In the genomic region with DNA sequence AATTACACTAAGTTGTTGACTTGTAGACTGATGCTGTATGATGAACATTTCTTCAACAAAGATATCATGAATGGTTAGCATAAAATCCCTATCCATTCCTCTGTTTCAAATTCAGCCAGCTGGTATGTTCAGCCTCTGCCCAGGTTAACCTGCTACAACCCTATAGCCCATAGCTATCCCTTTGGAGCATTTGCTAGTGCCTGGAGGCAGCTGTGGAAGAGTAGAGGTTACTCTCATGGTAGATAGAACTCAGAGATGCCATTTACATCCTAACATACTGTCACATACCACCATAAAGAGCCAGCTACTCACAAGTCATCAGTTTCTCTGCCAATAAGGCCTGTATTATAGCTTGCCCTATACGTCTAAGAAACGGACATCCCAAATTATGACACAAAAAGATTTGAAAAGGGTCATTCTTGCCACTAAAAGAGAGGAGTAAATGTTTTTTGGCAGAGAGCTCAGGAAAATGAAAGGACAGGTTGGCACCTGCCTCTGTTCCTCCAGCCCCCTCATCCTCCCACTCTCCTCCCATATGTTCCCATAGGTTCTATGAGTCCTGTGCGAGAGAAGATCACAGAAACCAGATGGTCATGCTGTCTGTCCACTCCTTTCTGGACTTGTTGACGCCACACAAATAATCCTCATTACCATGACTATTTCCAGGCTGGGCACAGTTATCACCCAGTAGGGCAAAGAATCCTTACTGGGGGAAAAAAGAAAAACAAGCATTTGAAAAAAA, we compare ENCODE assay signal across 21 mouse cellular contexts.
DNase-seq lines count a peak whose midpoint lies in the region; ATAC-seq and TF ChIP-seq lines count a peak whose summit lies in the region.
"Had no signal": no experiment of that assay in that cellular context is flagged by ENCODE, and none has a peak within 500 bp of the region (broad histone marks: within the 10 kb centered on the region; RNA-seq: fewer than 3 reads in every experiment).

No protein-coding gene starts in this region.

- H3K4me3 ChIP-seq in hindbrain, embryonic 16.5 days (ENCODE audit: low read length) = no peak overlapping the region
- H3K4me3 ChIP-seq in hindbrain, embryonic 14.5 days (replicated peaks; ENCODE audit: low read length) = no peak overlapping the region
- no peak overlapping the region for H3K4me3 ChIP-seq in forebrain, postnatal 0 days (ENCODE audit: low read depth, low read length)
- H3K4me3 ChIP-seq: forebrain, embryonic 10.5 days; gastrocnemius, adult 2 months; heart, embryonic 15.5 days; limb, embryonic 15.5 days; megakaryocyte, embryonic 14.5 days had no signal

- H3K9ac ChIP-seq in hindbrain, embryonic 16.5 days (ENCODE audit: low read depth, low read length) = no peak overlapping the region
- no peak overlapping the region for H3K9ac ChIP-seq in hindbrain, embryonic 14.5 days
- no peak overlapping the region for H3K9ac ChIP-seq in forebrain, postnatal 0 days
- H3K9ac ChIP-seq: heart, embryonic 15.5 days; limb, embryonic 15.5 days; liver, postnatal 0 days had no signal

- no peak for TF ChIP-seq CTCF in forebrain, postnatal 0 days (IDR thresholded peaks at IDR 0.05; ENCODE audit: low read depth)

- no peak for DNase-seq in hindbrain, embryonic 14.5 days (ENCODE audit: low spot score)
- peak; percentile 98 for DNase-seq in brain, adult 2 months (ENCODE audit: low read depth, low spot score)
- DNase-seq in cerebellum, adult 18-20 months = peak; percentile 82 to 87
- peak; percentile 66 to 84 for DNase-seq in cerebellum, postnatal 36 days
- no peak for DNase-seq in thymus, adult 18-20 months
- no peak for DNase-seq in forebrain, postnatal 0 days
- no peak for DNase-seq in thymus, postnatal 10 days (ENCODE audit: low spot score in 2 of 2)
- DNase-seq: adrenal gland, postnatal 14 days; gastrocnemius, adult 2 months; heart, adult 18-20 months; layer of hippocampus, postnatal 36 days; liver, postnatal 0 days; lung, postnatal 14 days had no signal

- ATAC-seq in hindbrain, embryonic 16.5 days = peak; percentile 20; the same call in 1 of the 2 replicates
- no peak for ATAC-seq in hindbrain, embryonic 14.5 days (ENCODE audit: low FRiP score)
- ATAC-seq in forebrain, postnatal 0 days = no peak
- ATAC-seq: activated CD4-positive, CD25-positive, alpha-beta regulatory T cell, adult 4 months; liver, postnatal 0 days; midbrain, embryonic 16.5 days; Patski had no signal

- no peaks in the 10 kb centered on the region for H3K36me3 ChIP-seq in hindbrain, embryonic 16.5 days (ENCODE audit: control insufficient read depth, insufficient read depth, low read length)
- H3K36me3 ChIP-seq in hindbrain, embryonic 14.5 days (replicated peaks; ENCODE audit: control insufficient read depth, insufficient read depth) = no peaks in the 10 kb centered on the region
- H3K36me3 ChIP-seq in forebrain, postnatal 0 days (ENCODE audit: insufficient read depth) = no peaks in the 10 kb centered on the region
- H3K36me3 ChIP-seq: forebrain, embryonic 10.5 days; heart, embryonic 15.5 days; limb, embryonic 15.5 days had no signal

- no peaks in the 10 kb centered on the region for H3K4me1 ChIP-seq in hindbrain, embryonic 16.5 days (ENCODE audit: control insufficient read depth, insufficient read depth, low read depth, low read length)
- no peaks in the 10 kb centered on the region for H3K4me1 ChIP-seq in hindbrain, embryonic 14.5 days (replicated peaks; ENCODE audit: control insufficient read depth, insufficient read depth, low read length)
- no peaks in the 10 kb centered on the region for H3K4me1 ChIP-seq in forebrain, postnatal 0 days (ENCODE audit: insufficient read depth)
- H3K4me1 ChIP-seq: forebrain, embryonic 10.5 days; heart, embryonic 15.5 days; limb, embryonic 15.5 days; megakaryocyte, embryonic 14.5 days had no signal

- no peaks in the 10 kb centered on the region for H3K27me3 ChIP-seq in hindbrain, embryonic 16.5 days (replicated peaks; ENCODE audit: control insufficient read depth, insufficient read depth, low read length)
- H3K27me3 ChIP-seq in hindbrain, embryonic 14.5 days (ENCODE audit: control insufficient read depth, insufficient read depth, low read length) = no peaks in the 10 kb centered on the region
- H3K27me3 ChIP-seq in forebrain, postnatal 0 days (ENCODE audit: insufficient read depth, low read length) = no peaks in the 10 kb centered on the region
- H3K27me3 ChIP-seq: heart, embryonic 15.5 days; limb, embryonic 15.5 days; megakaryocyte, embryonic 14.5 days; Patski had no signal

- H3K4me2 ChIP-seq in hindbrain, embryonic 16.5 days (ENCODE audit: low read length) = no peak overlapping the region
- H3K4me2 ChIP-seq in hindbrain, embryonic 14.5 days (replicated peaks) = no peak overlapping the region
- H3K4me2 ChIP-seq in forebrain, postnatal 0 days (ENCODE audit: low read depth) = no peak overlapping the region
- H3K4me2 ChIP-seq: heart, embryonic 15.5 days; limb, embryonic 15.5 days had no signal

- H3K27ac ChIP-seq in hindbrain, embryonic 16.5 days (ENCODE audit: low read depth, low read length) = no peak overlapping the region
- no peak overlapping the region for H3K27ac ChIP-seq in hindbrain, embryonic 14.5 days
- no peak overlapping the region for H3K27ac ChIP-seq in forebrain, postnatal 0 days (ENCODE audit: low read depth, low read length)
- H3K27ac ChIP-seq: forebrain, embryonic 10.5 days; gastrocnemius, adult 2 months; heart, embryonic 15.5 days; limb, embryonic 15.5 days had no signal

- 89% methylated on average over 4 of the region's 4 CpGs for WGBS in hindbrain, embryonic 16.5 days
- 84% methylated on average over 4 of the region's 4 CpGs for WGBS in hindbrain, embryonic 14.5 days
- WGBS in forebrain, postnatal 0 days = 89% methylated on average over 4 of the region's 4 CpGs

- H3K9me3 ChIP-seq in hindbrain, embryonic 16.5 days (ENCODE audit: control insufficient read depth, low read length) = no peaks in the 10 kb centered on the region
- H3K9me3 ChIP-seq in hindbrain, embryonic 14.5 days (ENCODE audit: control insufficient read depth, low read length) = no peaks in the 10 kb centered on the region
- H3K9me3 ChIP-seq in forebrain, postnatal 0 days (ENCODE audit: low read length) = no peaks in the 10 kb centered on the region
- H3K9me3 ChIP-seq: forebrain, embryonic 10.5 days; heart, embryonic 15.5 days; limb, embryonic 15.5 days; megakaryocyte, embryonic 14.5 days had no signal

Comparison
In these comparisons a context has a peak if more than half of its experiments do, and no peak if none do; other contexts are left out.
1. DNase-seq: peak in brain, adult 2 months (single experiment), cerebellum, adult 18-20 months (2 of 2) and cerebellum, postnatal 36 days (2 of 2); none in hindbrain, embryonic 14.5 days (single experiment), thymus, adult 18-20 months (0 of 2), forebrain, postnatal 0 days (single experiment) and thymus, postnatal 10 days (0 of 2).